ENCODE assay signal across 13 mouse cellular contexts in the genomic region with DNA sequence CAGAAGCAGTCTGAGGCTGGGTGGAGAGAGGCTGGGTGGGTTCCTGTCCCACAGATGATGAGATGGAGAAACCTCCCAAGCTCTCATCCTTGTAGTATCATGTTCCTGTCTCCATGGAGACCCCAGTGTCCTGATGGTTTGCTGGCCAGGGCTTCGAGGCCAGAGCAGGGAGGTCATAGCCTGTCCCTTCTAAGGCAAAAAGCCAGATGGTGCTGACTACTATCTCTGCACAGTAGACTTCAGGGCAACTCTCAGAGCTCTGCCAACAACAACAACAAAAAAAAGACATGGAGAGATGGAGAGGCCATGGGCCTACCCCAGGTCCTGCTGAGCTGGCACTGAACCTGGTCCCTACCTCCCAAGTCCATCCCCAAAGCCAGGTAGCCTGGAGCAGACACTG.
A peak's percentile ranks its signal among the peaks of the same experiment; 100 is the strongest.
DNase-seq lines count a peak whose midpoint lies in the region; ATAC-seq and TF ChIP-seq lines count a peak whose summit lies in the region.
"Had no signal": no experiment of that assay in that cellular context is flagged by ENCODE, and none has a peak within 500 bp of the region (broad histone marks: within the 10 kb centered on the region; RNA-seq: fewer than 3 reads in every experiment).

No protein-coding gene starts in this region.

- H3K4me1 ChIP-seq in heart, postnatal 0 days (ENCODE audit: control insufficient read depth, insufficient read depth), result peaks cover 15% of the 10 kb centered on the region
- 0 out of 2 replicates have a peak, but pooled peaks cover 4% of the 10 kb centered on the region for H3K4me1 ChIP-seq in stomach, embryonic 14.5 days (ENCODE audit: control insufficient read depth, insufficient read depth, low read length)
- peaks cover 8% of the 10 kb centered on the region for H3K4me1 ChIP-seq in stomach, postnatal 0 days (replicated peaks; ENCODE audit: control insufficient read depth, insufficient read depth)
- peaks cover 16% of the 10 kb centered on the region for H3K4me1 ChIP-seq in intestine, embryonic 16.5 days (ENCODE audit: control insufficient read depth, insufficient read depth, low read length)
- H3K4me1 ChIP-seq in stomach, embryonic 15.5 days, result peaks cover 26% of the 10 kb centered on the region
- no peaks in the 10 kb centered on the region for H3K4me1 ChIP-seq in midbrain, embryonic 15.5 days
- H3K4me1 ChIP-seq: midbrain, embryonic 12.5 days had no signal

- no peaks in the 10 kb centered on the region for H3K9me3 ChIP-seq in heart, postnatal 0 days (replicated peaks; ENCODE audit: control insufficient read depth, low read length)
- H3K9me3 ChIP-seq in stomach, embryonic 14.5 days (ENCODE audit: control insufficient read depth, low read depth, low read length), result no peaks in the 10 kb centered on the region
- H3K9me3 ChIP-seq in stomach, postnatal 0 days (ENCODE audit: control insufficient read depth, low read length), result no peaks in the 10 kb centered on the region
- no peaks in the 10 kb centered on the region for H3K9me3 ChIP-seq in intestine, embryonic 16.5 days (ENCODE audit: control insufficient read depth, low read length)
- no peaks in the 10 kb centered on the region for H3K9me3 ChIP-seq in stomach, embryonic 15.5 days
- no peaks in the 10 kb centered on the region for H3K9me3 ChIP-seq in midbrain, embryonic 15.5 days
- H3K9me3 ChIP-seq: midbrain, embryonic 12.5 days had no signal

- H3K9ac ChIP-seq in heart, postnatal 0 days (replicated peaks; ENCODE audit: low read depth, low read length), result no peak overlapping the region
- H3K9ac ChIP-seq in stomach, embryonic 14.5 days (replicated peaks; ENCODE audit: low read depth, low read length), result no peak overlapping the region
- H3K9ac ChIP-seq in stomach, postnatal 0 days (ENCODE audit: low read length), result no peak overlapping the region
- H3K9ac ChIP-seq in intestine, embryonic 16.5 days (ENCODE audit: low read depth, low read length), result 0 out of 2 replicates have a peak overlapping the region, but pooled peaks have one; percentile 21
- no peak overlapping the region for H3K9ac ChIP-seq in stomach, embryonic 15.5 days
- H3K9ac ChIP-seq in midbrain, embryonic 15.5 days, result no peak overlapping the region
- H3K9ac ChIP-seq: lung, embryonic 14.5 days; midbrain, embryonic 12.5 days had no signal

- H3K36me3 ChIP-seq in heart, postnatal 0 days (replicated peaks; ENCODE audit: control insufficient read depth, insufficient read depth, low read length), result no peaks in the 10 kb centered on the region
- no peaks in the 10 kb centered on the region for H3K36me3 ChIP-seq in stomach, embryonic 14.5 days (ENCODE audit: control insufficient read depth, insufficient read depth, low read length)
- H3K36me3 ChIP-seq in stomach, postnatal 0 days (ENCODE audit: control insufficient read depth, insufficient read depth, low read length), result no peaks in the 10 kb centered on the region
- H3K36me3 ChIP-seq in intestine, embryonic 16.5 days (ENCODE audit: control insufficient read depth, insufficient read depth, low read length), result no peaks in the 10 kb centered on the region
- H3K36me3 ChIP-seq in stomach, embryonic 15.5 days, result no peaks in the 10 kb centered on the region
- H3K36me3 ChIP-seq in midbrain, embryonic 15.5 days (replicated peaks), result no peaks in the 10 kb centered on the region
- H3K36me3 ChIP-seq: midbrain, embryonic 12.5 days had no signal

- no peaks in the 10 kb centered on the region for H3K27me3 ChIP-seq in heart, postnatal 0 days (ENCODE audit: control insufficient read depth, insufficient read depth, low read length)
- no peaks in the 10 kb centered on the region for H3K27me3 ChIP-seq in stomach, embryonic 14.5 days (ENCODE audit: control insufficient read depth, insufficient read depth, low read length)
- H3K27me3 ChIP-seq in stomach, postnatal 0 days (ENCODE audit: control insufficient read depth, insufficient read depth, low read length), result no peaks in the 10 kb centered on the region
- H3K27me3 ChIP-seq in intestine, embryonic 16.5 days (replicated peaks; ENCODE audit: control insufficient read depth, insufficient read depth, low read length), result no peaks in the 10 kb centered on the region
- H3K27me3 ChIP-seq in stomach, embryonic 15.5 days (replicated peaks), result no peaks in the 10 kb centered on the region
- no peaks in the 10 kb centered on the region for H3K27me3 ChIP-seq in midbrain, embryonic 15.5 days (replicated peaks)
- H3K27me3 ChIP-seq: midbrain, embryonic 12.5 days had no signal

- peak overlapping the region; percentile 56; the same call in 1 of the 2 replicates for H3K27ac ChIP-seq in heart, postnatal 0 days (ENCODE audit: low read depth)
- peak overlapping the region; percentile 21; the same call in 1 of the 2 replicates for H3K27ac ChIP-seq in stomach, embryonic 14.5 days (ENCODE audit: low read length)
- no peak overlapping the region; the same call in 1 of the 2 replicates for H3K27ac ChIP-seq in stomach, postnatal 0 days (replicated peaks)
- H3K27ac ChIP-seq in intestine, embryonic 16.5 days (ENCODE audit: low read length), result peak overlapping the region; percentile 36; the same call in 1 of the 2 replicates
- peak overlapping the region; percentile 40; the same call in 1 of the 2 replicates for H3K27ac ChIP-seq in stomach, embryonic 15.5 days
- no peak overlapping the region for H3K27ac ChIP-seq in midbrain, embryonic 15.5 days
- H3K27ac ChIP-seq: kidney, postnatal 0 days; midbrain, embryonic 12.5 days had no signal

- TF ChIP-seq CTCF in heart, postnatal 0 days (IDR thresholded peaks at IDR 0.05; ENCODE audit: low read depth), result no peak
- TF ChIP-seq CTCF in stomach, postnatal 0 days (IDR thresholded peaks at IDR 0.05; ENCODE audit: low read depth), result no peak

- no peak overlapping the region for H3K4me3 ChIP-seq in heart, postnatal 0 days (ENCODE audit: low read depth, low read length)
- no peak overlapping the region for H3K4me3 ChIP-seq in stomach, embryonic 14.5 days (ENCODE audit: low read depth, low read length)
- H3K4me3 ChIP-seq in stomach, postnatal 0 days (ENCODE audit: low read depth, low read length), result no peak overlapping the region
- H3K4me3 ChIP-seq in intestine, embryonic 16.5 days (ENCODE audit: low read length), result no peak overlapping the region
- H3K4me3 ChIP-seq in stomach, embryonic 15.5 days (replicated peaks), result no peak overlapping the region
- no peak overlapping the region for H3K4me3 ChIP-seq in midbrain, embryonic 15.5 days
- H3K4me3 ChIP-seq: midbrain, embryonic 12.5 days had no signal

- H3K4me2 ChIP-seq in heart, postnatal 0 days (ENCODE audit: low read depth, low read length), result peak overlapping the region; percentile 2; the same call in 1 of the 2 replicates
- no peak overlapping the region for H3K4me2 ChIP-seq in stomach, embryonic 14.5 days (replicated peaks; ENCODE audit: low read depth, low read length)
- H3K4me2 ChIP-seq in stomach, postnatal 0 days (replicated peaks; ENCODE audit: low read depth), result no peak overlapping the region
- no peak overlapping the region for H3K4me2 ChIP-seq in intestine, embryonic 16.5 days (ENCODE audit: low read depth, low read length)
- H3K4me2 ChIP-seq in stomach, embryonic 15.5 days, result no peak overlapping the region
- H3K4me2 ChIP-seq in midbrain, embryonic 15.5 days, result no peak overlapping the region
- H3K4me2 ChIP-seq: lung, embryonic 14.5 days; midbrain, embryonic 12.5 days had no signal

- 57% methylated on average over 1 of the region's 1 CpGs for WGBS in heart, postnatal 0 days
- WGBS in stomach, embryonic 14.5 days, result 40% methylated on average over 1 of the region's 1 CpGs
- WGBS in stomach, postnatal 0 days, result 63% methylated on average over 1 of the region's 1 CpGs
- WGBS in intestine, embryonic 16.5 days, result 55% methylated on average over 1 of the region's 1 CpGs
- 37% methylated on average over 1 of the region's 1 CpGs for WGBS in stomach, embryonic 15.5 days
- WGBS in midbrain, embryonic 15.5 days, result 82% methylated on average over 1 of the region's 1 CpGs

- ATAC-seq in heart, postnatal 0 days (ENCODE audit: insufficient read depth, low read depth), result no peak
- no peak for ATAC-seq in stomach, embryonic 14.5 days (ENCODE audit: insufficient number of reproducible peaks, insufficient read depth, low FRiP score, low read depth)
- no peak for ATAC-seq in stomach, postnatal 0 days (ENCODE audit: low FRiP score, low TSS enrichment)
- ATAC-seq in intestine, embryonic 16.5 days, result no peak
- no peak for ATAC-seq in stomach, embryonic 15.5 days (ENCODE audit: insufficient read depth, low FRiP score, low read depth)
- ATAC-seq in midbrain, embryonic 15.5 days (replicated peaks), result no peak

- no peak for DNase-seq in heart, postnatal 0 days (ENCODE audit: low spot score)
- no peak for DNase-seq in heart, adult 8-10 months (ENCODE audit: low spot score)
- DNase-seq in stomach, postnatal 0 days (ENCODE audit: low spot score), result no peak
- no peak for DNase-seq in kidney, postnatal 10 days
- DNase-seq: cerebellum, adult 9-10 months; heart, postnatal 4 days; lung, embryonic 14.5 days had no signal

- TF ChIP-seq EP300 in heart, postnatal 0 days (IDR thresholded peaks at IDR 0.05; ENCODE audit: low read depth), result no peak
- no peak for TF ChIP-seq EP300 in stomach, postnatal 0 days (optimal IDR thresholded peaks at IDR 0.05)

Comparison
In these comparisons a context has a peak if more than half of its experiments do, and no peak if none do; other contexts are left out.
1. H3K27ac ChIP-seq: peak in heart, postnatal 0 days (single experiment), stomach, embryonic 14.5 days (single experiment), intestine, embryonic 16.5 days (single experiment) and stomach, embryonic 15.5 days (single experiment); none in stomach, postnatal 0 days (single experiment) and midbrain, embryonic 15.5 days (single experiment).